Mouse (Mus musculus) kidney, postnatal 36 days (tissue): ENCODE measurements at regions not wholly inside any gene's neighbourhood (a gene's known extent, or its start where the extent isn't known, plus 50 kb on each side); places are given as distances from the start of the nearest gene placed in this dataset.
A peak's percentile ranks its signal among the peaks of the same experiment; 100 is the strongest.

Source experiments
- DNase-seq, 2 experiments: peaks; one replicate each; pipeline ENCODE4 v3.0.0; 2021 to 2022; ENCODE audit warnings: mixed read lengths in 2 of 2

DNA sequence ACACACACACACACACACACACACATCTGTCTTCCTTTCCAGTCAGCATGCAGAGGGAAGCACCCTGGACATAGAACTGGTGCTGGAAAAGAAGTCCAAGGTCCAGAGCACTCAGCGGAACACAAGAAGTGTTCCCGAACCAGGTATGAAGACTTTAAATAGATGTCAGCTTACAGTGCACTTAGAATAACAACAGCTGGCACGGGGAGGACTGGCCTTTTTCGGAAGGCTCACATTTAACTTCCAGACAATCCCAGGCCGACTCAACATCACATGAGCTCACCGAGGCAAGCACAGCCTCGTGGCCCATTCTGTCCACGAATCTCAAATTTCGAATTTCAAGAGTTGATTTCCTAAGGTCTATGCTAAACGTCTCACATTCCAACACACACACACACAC lies 70.9 kb upstream of the Slc25a33 start:
- DNase-seq, result peak; percentile 57 to 65

DNA sequence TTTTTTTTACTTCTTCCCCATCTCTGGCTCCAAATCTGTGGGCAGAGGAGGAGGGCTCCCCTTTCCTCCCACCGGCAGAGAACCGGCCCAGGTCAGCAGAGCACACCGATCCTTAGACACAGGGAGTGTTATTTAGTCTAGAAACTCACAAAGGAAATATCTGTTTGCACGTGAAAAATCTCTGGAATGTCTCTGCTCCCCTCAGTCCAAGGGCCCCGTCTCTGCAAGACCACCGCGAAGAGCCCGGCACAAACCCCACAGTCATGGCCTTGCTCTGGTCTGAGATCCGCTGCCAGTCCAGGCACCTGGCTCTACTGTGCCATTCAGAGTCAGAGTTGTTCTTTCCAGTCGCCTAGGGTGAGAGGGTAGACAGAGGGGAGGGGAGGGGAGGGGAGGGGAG lies 69.7 kb upstream of the Slc25a33 start:
- DNase-seq, result no peak

DNA sequence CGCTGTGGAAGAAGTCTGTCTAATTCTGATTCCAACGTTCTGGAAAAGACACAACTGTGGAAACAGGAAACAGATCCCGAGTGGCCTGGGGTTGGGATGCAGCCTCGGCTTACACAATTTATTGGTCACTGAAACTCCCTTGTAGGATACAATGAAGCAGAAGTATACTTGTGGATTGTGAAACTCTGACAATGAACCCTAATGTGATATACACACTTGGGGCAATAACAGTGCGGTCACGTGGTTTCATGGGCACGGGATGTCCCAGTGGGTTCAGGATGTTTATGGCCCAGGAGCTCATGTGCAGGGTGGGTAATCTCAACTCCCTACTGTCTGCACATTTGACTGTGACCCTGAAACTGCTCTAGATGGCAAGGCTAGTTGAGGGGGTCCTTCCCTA lies 68.8 kb upstream of the Slc25a33 start:
- DNase-seq, result no peak

DNA sequence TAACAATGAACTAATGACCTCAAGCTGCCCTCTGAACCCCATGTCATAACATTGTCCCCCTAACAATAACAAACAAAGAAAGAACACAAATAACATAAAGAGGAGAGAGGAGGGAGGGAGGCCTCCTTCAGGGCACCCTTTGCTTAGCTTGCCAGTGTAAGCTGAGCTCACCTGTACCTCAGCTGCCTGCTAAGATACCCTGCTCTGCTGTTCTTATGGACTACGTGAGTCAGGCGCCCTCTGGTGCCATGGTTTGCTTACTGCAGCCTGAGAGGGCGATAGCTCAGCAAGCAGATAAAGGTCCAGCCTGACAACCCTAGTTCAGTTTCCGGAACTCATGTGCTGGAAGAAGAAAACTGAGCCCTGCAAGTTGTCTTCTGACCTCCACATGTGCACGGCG lies 67.8 kb upstream of the Slc25a33 start:
- peak; percentile 48 to 73 for DNase-seq

DNA sequence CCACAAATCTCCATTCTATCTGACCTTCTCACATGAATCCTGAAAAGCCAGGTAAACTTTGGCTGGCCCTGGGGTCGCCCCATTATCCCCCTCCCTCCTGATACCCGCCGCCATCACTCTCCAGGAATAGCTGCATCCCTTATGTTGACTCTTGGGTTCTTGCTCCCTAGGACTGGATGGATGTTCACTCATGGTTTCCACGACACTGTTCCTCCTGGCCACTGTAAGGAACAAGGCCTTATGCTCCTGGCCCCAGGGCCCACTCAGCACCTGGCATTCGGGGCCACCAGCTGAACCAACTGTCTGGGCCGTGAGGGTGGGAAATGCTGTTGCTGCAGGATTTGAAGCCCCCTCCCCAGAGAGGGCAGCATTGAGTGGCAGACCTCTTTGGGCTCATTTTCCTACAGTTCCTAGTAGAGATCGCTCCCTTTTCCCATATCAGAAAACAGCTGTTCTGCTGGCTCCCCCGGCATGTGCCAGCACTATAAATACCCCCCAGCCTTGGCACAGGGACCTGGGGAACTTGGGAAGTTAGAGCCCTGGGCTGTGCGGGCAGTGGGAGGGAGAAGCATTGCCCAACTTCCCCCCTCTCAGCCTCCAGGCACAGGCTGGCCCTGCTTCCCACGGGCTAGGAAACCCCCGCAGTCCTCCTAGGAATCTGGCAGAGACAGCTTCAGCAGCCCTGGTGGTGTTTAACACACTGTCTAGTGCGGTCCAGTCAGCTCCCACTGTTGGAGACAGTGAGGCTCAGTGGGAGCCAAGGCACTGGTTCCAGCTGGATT lies 66.6 kb upstream of the Slc25a33 start:
- DNase-seq, result no peak

DNA sequence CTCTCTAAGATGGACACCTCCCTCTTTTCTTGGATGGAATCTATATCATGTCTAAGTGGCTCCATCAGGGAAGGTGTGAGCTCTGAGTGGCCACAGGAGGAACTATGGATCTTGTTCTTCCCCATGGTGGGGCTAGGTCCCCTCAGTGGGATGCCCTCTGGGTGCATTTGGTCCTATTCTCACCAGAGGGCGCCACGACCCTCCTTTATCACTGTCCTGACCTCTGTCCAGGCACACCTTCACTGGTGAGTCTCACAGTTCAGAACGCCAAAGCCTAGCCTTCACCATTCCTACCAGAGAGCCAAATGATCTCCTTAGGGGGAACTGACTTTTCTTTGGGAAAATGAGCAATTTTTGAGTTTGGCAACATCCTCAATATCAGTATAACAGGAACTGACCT lies 64.6 kb upstream of the Slc25a33 start:
- DNase-seq, result peak; percentile 60 to 78

DNA sequence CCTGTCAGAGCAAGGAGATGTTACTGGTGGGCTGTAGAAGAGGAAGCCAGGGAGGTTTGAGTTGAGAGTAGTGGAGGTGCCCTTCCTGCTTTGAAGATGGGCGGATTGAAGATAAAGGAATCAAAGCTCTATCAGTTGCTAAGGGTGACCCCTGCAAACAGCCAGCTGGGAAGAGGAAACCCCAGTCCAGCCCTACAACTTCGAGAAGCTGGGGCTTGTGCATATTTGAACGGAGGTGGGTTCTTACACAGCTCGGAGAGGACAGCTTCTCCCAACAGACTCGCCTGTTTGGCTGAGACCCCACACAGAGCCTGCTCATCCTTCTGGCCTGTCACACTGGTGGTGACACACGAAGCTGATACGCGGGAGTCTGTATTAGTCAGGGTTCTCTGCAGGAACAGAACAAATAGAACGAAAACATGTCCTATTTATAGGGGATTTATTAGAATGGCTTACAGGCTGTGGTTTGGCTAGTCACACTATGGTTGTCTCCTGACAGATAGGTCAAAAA lies 60.6 kb upstream of the Slc25a33 start:
- DNase-seq, result no peak

DNA sequence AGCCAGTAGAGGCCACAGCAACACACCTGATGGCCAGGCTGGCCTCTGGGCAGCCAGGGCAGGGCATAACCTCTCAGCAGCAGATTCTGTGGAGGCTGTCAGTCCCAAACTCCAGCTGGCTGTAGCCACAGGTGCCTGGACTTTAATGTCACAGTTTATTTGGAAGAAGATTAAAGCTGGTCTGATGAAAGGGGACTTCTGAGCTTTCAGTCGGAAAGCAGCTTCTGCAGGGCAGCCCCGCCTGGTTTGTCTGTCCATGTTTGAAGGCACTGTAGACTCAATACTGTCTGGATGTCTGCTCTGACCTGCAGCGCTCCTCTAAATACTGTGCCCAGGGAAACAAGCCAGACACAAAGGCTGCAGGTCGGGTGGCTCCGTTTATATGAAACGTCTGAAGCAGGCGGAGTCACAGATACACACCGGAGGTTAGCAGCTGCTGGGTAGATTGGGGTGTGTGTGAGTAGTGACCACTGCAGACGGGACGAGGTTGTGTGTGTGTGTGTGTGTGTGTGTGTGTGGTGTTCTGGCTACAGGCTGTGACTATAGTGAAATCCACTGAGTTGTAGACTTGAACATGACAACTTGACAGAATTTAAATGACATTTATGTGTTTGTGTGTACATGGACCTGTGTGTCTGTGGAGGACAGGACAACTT lies 58.5 kb upstream of the Slc25a33 start:
- no peak for DNase-seq

DNA sequence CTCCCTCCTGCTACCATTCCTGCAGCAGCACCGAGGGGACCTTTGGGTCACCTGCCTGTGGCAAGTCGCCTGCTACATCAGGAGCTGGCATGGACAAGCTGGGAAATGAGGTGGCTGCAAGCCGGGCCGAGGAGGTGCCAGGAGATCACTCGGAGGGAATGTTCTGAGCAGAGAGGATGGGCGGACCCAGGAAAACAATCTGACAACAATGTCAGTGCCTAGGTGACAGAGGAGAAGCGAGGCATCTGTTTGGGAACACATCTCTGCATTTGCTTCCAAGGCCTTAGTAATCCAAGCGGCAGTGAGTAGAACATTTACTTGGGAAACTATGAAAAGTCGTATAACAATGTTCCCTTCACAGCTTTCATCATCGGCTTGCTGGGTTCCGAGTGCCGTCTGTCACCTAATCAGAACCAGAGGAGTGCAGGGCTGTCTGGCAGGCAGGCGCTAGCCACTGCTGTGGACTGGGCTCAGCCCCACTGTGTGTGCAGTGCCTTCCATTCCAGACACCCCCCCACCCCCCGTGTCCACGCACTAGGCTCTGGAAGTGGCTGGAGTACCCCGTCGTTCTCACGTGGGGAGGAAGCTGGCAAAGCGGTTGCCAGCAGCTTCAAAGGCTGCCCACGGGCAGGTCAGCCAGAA lies 56.6 kb upstream of the Slc25a33 start:
- no peak for DNase-seq

DNA sequence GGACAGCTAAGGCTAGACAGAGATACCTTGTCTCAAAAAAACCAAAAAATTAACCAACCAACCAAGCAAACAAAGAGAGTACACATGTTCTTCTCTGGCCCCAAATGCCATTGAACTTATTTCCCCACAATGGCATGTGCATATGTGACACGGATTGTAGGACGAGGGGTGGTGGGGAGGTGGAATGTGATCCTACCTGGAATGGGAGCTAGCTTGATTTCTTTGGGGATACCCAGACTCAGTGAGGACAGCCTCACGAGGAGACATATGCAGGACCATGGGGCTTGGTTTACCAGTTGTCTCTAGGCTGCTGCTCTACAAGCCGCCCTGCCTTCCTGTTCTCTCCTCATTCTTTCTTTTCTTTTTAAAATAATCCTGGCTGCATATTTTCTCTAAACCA lies 55.9 kb upstream of the Slc25a33 start:
- DNase-seq, result no peak

DNA sequence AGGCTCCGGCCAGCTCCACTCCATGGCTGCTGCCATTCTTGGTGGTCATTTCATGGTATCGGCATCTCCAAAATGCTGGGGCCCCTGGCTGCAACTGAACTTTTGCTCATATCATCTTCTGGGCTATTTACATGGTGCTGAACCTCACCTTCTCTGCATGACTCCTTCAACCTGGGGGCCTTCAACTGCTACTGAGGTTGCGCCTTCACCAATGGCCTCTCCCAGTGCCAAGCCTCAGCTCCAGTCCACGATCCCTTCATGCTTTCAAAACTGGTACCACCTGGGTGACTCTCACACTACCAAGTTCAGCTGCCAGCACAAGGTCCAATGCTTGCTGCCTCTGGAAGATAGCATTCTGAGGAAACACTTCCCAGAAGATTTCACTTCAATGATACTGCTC lies 53.7 kb upstream of the Slc25a33 start:
- DNase-seq, result no peak
